Mouse (Mus musculus): ENCODE data around the gene Bcl2l15. TPM values are rescaled to one million over a fixed set of nuclear protein-coding genes. Genes with fewer than 3 reads are reported as not detected.
A peak's percentile ranks its signal among the peaks of the same experiment; 100 is the strongest.
"Not testable (repeated sequence)": the region's sequence is repeated elsewhere in the genome, so short reads cannot be mapped to it uniquely, and the experiment has no call there.

Bcl2l15 gene
- polyA plus RNA-seq (2016; fragmentation: Nextera tagmentation; extraction: Ambion mirVana), result 0.24 and 0.42 TPM in 2 replicates

DNA sequence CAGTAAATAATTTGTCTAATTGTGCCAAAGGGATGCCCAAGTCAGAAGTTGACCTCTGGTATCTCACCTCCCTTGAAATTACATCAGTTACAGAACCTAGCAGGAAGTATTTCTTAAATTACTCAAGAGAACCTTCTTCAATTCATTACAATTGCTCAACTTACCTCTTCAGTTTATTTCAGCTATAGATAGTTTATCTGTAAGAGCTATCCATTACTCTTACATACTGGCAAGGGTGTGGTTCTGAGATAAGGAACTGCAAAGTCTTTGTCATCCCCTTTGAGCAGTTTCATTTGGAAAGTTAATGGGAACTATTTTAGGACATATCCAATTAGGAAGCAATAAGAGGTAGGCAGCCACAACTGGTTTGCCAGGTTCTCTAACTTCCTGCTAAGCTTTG, at the start of gene Bcl2l15:
TSS of gene Bcl2l15 (plus strand) at position 176 of the 400 bp plus-strand sequence.
- H3K9me3 ChIP-seq, result no peaks in the 10 kb centered on the region
- DNase-seq (ENCODE audit: low spot score), result no peak
- no peaks in the 10 kb centered on the region for H3K27me3 ChIP-seq (replicated peaks; ENCODE audit: low read depth, poor library complexity, severe bottlenecking)
- no peaks in the 10 kb centered on the region for H3K4me1 ChIP-seq
- H3K4me3 ChIP-seq, result no peak within 1 kb of the TSS
- H3K36me3 ChIP-seq (replicated peaks), result no peaks in the 10 kb centered on the region
- H3K27ac ChIP-seq (replicated peaks), result no peak within 1 kb of the TSS

DNA sequence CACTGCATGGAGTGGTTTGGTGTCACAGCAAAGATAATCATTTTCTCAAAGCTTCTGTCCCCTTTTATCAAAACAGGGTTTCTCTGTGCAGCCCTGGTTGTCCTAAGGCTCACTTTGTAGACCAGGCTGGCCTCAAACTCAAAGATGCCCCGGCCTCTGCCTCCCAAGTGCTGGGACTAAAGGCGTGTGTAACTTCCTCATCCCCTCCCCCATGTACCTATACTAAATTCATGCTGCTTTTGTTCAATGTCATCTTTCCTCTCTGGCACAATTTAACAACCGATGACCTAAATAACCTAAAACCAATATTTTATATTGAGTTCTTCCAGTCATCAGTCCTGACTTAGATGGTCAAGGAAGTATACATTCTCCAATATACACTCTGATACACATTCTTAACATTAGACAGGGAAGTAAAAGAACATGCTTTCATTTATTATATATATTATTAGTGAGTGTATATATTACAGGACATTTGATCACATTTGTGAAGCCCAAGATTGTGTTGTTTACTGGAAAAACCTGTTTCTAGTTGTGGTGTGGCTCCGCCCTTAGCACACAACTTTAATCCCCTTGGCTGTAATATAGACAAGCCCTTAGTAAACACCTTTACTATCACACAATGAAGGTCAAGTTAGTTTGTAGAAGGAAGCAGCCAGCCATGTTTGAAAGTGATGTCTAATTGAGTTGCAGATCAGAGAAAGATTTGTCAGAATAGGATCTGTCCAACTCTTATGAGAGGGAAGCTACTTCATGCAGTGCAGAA, 49.4 kb upstream of the Bcl2l15 start:
- no peak for DNase-seq (ENCODE audit: low spot score)
- 84% methylated on average over 4 of the region's 4 CpGs for WGBS
- H3K27ac ChIP-seq (replicated peaks), result no peak overlapping the region
- no peak overlapping the region for H3K4me3 ChIP-seq
- H3K36me3 ChIP-seq (replicated peaks), result peaks cover 6% of the 10 kb centered on the region
- H3K27me3 ChIP-seq (replicated peaks; ENCODE audit: low read depth, poor library complexity, severe bottlenecking), result no peaks in the 10 kb centered on the region
- H3K9me3 ChIP-seq, result no peaks in the 10 kb centered on the region
- H3K4me1 ChIP-seq, result peaks cover 4% of the 10 kb centered on the region; the same call in 1 of the 2 replicates

DNA sequence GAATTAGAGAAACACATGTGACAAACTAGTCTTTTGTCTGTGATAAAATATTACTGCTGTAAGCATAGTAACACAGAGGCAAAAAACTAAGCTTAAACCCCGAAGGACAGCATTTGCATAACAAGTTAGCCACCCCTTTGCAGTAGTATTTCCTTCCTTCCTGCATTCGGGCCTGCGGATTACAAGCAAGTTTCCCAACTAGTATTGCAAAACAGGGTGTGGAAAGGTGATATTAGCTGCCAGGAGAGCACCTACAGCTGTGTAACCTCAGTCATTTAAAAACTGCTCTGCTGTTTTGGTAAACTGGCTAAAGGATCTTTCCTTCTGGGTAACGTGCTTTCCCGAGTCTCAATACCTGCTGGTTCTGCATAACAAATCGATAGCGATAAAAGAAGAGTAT, 45.2 kb upstream of the Bcl2l15 start:
- Histone ChIP-seq H3K4me1 (peaks cover 27% of the 10 kb centered on the region), H3K9me3 (no peaks in the 10 kb centered on the region), H3K27me3 (replicated peaks; ENCODE audit: low read depth, poor library complexity, severe bottlenecking) (no peaks in the 10 kb centered on the region), H3K4me3 (no peak overlapping the region), H3K27ac (replicated peaks) (no peak overlapping the region), H3K36me3 (replicated peaks) (no peaks in the 10 kb centered on the region)
- 68% methylated on average over 7 of the region's 7 CpGs for WGBS
- DNase-seq (ENCODE audit: low spot score), result no peak

DNA sequence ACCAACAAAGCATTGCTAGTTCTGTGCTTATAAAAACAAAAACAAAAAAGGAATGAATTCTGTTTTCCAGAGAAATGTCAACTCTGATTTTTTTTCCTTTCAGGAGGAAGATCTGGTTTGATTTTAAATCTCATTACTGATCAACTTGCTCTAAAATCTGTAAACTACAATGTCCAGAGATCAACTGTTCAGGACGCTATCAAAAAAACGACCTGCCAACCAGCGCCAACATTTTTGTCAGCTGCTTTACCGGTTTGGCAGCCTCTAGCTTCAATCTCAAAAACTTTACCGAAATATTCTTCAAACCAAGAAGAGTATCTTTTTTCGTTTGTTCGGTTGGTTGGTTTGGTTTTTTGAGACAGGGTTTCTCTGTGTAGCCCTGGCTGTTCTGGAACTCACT, 43.3 kb upstream of the Bcl2l15 start:
- Histone ChIP-seq H3K36me3 (replicated peaks) (no peaks in the 10 kb centered on the region), H3K9me3 (no peaks in the 10 kb centered on the region), H3K27me3 (replicated peaks; ENCODE audit: low read depth, poor library complexity, severe bottlenecking) (no peaks in the 10 kb centered on the region; the same call in 1 of the 2 replicates), H3K4me3 (peak overlapping the region; percentile 97; the same call in 1 of the 2 replicates), H3K27ac (replicated peaks) (no peak overlapping the region), H3K4me1 (peaks cover 25% of the 10 kb centered on the region)
- no peak for DNase-seq (ENCODE audit: low spot score)
- WGBS, result 85% methylated on average over 7 of the region's 7 CpGs

DNA sequence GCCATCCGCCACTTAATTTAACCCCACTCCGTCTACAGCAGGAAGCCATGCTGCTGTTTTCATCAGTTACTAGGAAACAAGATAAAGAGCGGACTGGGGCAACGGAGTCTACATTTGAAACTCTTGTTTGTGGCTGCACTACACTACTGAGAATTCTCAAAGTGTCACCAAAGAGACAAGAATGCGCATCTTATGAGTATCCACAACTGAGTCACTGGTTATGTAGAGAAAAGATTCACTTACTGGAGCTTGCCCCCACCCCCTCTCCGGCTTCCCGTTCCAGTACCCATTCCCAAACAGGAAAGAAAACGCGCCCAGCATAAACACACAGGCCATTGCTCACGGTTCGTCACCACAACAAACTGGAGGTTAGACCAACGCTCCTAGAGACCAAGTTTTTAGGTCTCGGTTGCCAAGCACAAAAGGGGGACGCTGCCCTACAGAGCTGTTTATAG, 42.5 kb upstream of the Bcl2l15 start:
- Histone ChIP-seq H3K4me1 (peaks cover 23% of the 10 kb centered on the region), H3K9me3 (no peaks in the 10 kb centered on the region), H3K27me3 (replicated peaks; ENCODE audit: low read depth, poor library complexity, severe bottlenecking) (no peaks in the 10 kb centered on the region; the same call in 1 of the 2 replicates), H3K4me3 (peak overlapping the region; percentile 97), H3K27ac (replicated peaks) (peak overlapping the region; percentile 97), H3K36me3 (replicated peaks) (no peaks in the 10 kb centered on the region)
- WGBS, result 3% methylated on average over 14 of the region's 14 CpGs
- DNase-seq (ENCODE audit: low spot score), result peak; percentile 42

DNA sequence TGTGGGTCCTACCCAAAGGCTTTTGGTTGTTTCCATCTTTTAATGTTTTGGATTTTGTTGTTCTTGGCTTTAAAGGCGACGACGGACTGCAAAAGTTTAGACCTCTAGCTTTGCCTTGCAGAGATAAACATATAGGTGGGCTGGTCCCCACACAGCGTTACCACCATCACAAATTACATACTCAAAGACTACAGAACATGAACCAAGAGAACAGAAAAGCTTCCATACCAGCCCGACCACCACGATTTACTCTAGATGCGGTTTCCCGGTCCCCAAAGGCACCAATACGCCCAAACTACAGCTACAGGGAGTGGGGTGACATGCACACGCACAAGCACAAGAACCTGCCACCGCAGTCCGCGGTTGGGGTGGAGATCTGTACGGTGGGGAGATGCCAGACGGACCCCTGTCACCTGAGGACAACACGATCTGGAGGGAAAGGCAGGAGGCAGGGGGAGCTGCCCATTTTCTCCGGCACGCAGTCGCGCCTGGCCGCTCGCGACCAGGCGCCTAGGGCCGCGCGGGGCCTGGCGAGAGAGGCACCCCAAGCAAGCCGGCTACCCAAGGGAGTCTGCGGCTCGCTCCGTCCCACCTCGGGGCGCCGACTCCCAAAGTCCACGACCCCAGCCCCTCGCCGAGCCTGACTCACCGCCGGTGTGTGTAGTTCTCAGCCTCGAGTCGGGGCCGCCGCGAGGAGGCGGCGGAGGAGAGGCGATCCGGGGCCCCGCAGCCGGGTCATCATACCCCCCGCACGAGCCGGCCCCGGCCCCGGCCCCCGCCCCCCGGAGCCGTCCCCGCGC, 41.9 kb upstream of the Bcl2l15 start:
- no peak for DNase-seq (ENCODE audit: low spot score)
- H3K27ac ChIP-seq (replicated peaks), result peak overlapping the region; percentile 97
- WGBS, result under 1% methylated on average over 60 of the region's 61 CpGs
- H3K4me1 ChIP-seq, result peaks cover 23% of the 10 kb centered on the region
- H3K9me3 ChIP-seq, result no peaks in the 10 kb centered on the region
- H3K36me3 ChIP-seq (replicated peaks), result no peaks in the 10 kb centered on the region
- H3K4me3 ChIP-seq, result peak overlapping the region; percentile 97
- no peaks in the 10 kb centered on the region; the same call in 1 of the 2 replicates for H3K27me3 ChIP-seq (replicated peaks; ENCODE audit: low read depth, poor library complexity, severe bottlenecking)

DNA sequence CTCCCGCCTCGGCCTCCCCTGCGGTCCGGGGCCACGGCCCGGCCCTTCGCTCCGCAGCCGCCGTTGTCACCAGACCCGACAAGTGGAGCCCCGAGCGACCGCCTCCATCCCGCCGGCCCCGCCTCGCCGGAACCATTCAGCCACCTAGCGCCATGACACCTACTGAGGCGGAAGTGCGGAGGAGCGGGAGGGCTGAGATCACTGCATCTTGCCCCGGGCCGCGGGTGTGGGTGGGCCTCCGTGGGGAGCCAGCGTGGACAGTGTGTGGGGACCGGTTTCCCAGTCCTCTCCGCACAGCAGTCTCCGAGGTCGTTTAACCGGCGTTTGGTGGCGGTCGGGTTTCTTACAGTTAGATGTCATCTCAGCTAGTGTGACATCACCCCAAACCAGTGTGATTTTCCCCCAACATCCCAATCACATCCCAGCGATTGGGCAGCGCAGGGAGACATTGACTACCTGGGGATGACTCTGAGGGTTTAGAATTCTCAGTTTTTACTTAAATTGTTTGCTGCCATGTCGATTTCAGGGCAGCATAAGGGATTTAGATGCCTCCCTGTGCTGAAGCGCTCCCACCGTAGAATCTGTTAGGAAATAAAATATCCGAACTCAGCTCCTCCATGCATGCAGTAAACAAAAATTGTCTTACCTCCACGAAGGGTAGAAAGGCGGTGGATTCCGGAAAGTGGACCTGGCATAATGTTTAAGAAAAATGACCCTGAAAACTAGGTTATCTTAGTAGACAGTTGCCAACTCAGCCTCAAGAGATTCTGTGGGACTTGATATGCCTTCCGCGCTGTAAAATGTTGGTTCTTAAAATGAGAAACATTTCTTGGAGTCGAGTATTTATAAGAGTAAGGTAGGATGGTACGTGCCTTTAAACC, 40.9 kb upstream of the Bcl2l15 start, which contains the start of gene Hipk1:
TSS of gene Hipk1 (minus strand) at position 334 of the 881 bp plus-strand sequence.
- 10% methylated on average over 49 of the region's 49 CpGs for WGBS
- H3K27ac ChIP-seq (replicated peaks), result peak within 1 kb of the TSS; percentile 97
- H3K27me3 ChIP-seq (replicated peaks; ENCODE audit: low read depth, poor library complexity, severe bottlenecking), result no peaks in the 10 kb centered on the region; the same call in 1 of the 2 replicates

DNA sequence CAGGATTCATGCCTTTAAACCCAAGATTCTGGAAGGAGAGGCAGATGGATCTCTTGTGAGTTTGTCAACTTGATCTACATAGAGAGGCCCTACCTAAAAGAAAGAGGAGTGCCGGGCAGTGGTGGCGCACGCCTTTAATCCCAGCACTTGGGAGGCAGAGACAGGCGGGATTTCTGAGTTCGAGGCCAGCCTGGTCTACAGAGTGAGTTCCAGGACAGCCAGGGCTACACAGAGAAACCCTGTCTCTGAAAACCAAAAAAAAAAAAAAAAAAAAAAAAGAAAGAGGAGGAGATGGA, 40.3 kb upstream of the Bcl2l15 start:
- Histone ChIP-seq H3K4me3 (0 out of 2 replicates have a peak overlapping the region, but pooled peaks have one; percentile 97), H3K4me1 (peaks cover 23% of the 10 kb centered on the region), H3K27ac (replicated peaks) (peak overlapping the region; percentile 97; the same call in 1 of the 2 replicates)
- WGBS, result 79% methylated on average over 5 of the region's 5 CpGs
- H3K9me3 ChIP-seq; H3K36me3 ChIP-seq (replicated peaks); H3K27me3 ChIP-seq (replicated peaks; ENCODE audit: low read depth, poor library complexity, severe bottlenecking); DNase-seq (ENCODE audit: low spot score): not testable (repeated sequence)

More for the DNA sequence above, 40.9 kb upstream of the Bcl2l15 start, which contains the start of gene Hipk1:
- no peaks in the 10 kb centered on the region for H3K36me3 ChIP-seq (replicated peaks)
- peak; percentile 95 for DNase-seq (ENCODE audit: low spot score)
- H3K4me3 ChIP-seq, result peak within 1 kb of the TSS; percentile 97
- H3K4me1 ChIP-seq, result peaks cover 23% of the 10 kb centered on the region
- no peaks in the 10 kb centered on the region for H3K9me3 ChIP-seq

DNA sequence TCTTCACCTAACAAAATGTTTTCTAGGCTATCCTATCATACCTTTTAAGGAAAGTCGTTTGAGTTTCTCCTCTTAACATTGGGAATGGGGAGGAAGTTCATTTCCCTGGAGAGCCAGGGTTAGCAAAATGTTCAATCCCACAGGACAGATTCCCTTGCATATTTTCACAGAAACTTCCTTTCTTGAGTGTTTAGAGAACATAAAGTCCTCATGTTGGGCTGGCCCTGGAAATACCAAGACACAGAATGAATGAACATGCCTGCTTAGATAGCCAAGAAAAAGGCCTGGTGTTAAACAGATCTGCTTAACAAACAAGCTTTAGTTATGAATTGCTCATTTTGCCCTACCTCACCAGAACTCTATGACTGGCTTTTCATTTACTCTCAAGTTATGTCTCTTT, 39.8 kb upstream of the Bcl2l15 start:
- no peaks in the 10 kb centered on the region for H3K9me3 ChIP-seq
- H3K36me3 ChIP-seq (replicated peaks), result no peaks in the 10 kb centered on the region
- no peak overlapping the region for H3K4me3 ChIP-seq
- 77% methylated on average over 1 of the region's 1 CpGs for WGBS
- H3K27me3 ChIP-seq (replicated peaks; ENCODE audit: low read depth, poor library complexity, severe bottlenecking), result no peaks in the 10 kb centered on the region; the same call in 1 of the 2 replicates
- DNase-seq (ENCODE audit: low spot score), result no peak
- peaks cover 23% of the 10 kb centered on the region for H3K4me1 ChIP-seq
- no peak overlapping the region for H3K27ac ChIP-seq (replicated peaks)

DNA sequence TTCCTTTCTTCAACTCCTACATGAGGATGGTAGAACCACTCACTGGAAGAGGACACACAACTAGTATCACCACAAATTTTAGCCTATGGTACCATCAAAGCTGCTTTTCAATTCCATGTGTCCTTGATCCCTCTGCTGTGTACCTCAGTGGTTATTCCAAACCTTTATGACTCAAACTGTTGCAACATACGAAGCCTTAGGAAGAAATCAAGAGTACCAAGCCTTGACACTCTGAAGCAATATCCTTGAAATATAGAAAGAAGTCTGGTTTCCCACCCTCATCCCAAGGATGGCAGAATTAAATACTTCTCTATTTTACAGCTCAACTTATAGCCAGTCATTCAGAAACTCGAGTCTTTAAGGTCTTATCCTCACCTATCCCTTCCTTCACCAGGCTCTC, 36.0 kb upstream of the Bcl2l15 start:
- 75% methylated on average over 2 of the region's 2 CpGs for WGBS
- no peak overlapping the region for H3K27ac ChIP-seq (replicated peaks)
- no peaks in the 10 kb centered on the region for H3K9me3 ChIP-seq
- peaks cover 10% of the 10 kb centered on the region for H3K36me3 ChIP-seq (replicated peaks)
- peaks cover 4% of the 10 kb centered on the region; the same call in 1 of the 2 replicates for H3K4me1 ChIP-seq
- no peak for DNase-seq (ENCODE audit: low spot score)
- H3K27me3 ChIP-seq (replicated peaks; ENCODE audit: low read depth, poor library complexity, severe bottlenecking), result no peaks in the 10 kb centered on the region; the same call in 1 of the 2 replicates
- H3K4me3 ChIP-seq, result no peak overlapping the region

DNA sequence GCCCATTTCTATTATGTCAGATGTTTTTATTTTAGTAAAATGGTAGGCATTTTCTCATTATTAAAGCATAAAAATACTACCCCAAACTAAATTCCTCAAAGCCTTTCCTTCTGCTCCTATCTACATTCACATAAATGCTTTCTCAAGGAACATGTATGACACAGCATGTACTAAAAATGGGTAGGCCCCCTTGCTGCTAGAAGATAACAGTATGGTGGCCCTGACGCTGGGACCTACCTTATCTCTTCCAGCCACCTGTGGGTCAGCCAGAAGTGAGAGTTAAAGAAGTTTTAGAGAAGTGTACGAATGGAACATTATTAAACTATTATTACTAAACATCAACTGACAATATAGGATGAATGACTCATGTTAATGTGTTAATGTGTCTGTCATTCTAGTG, 32.9 kb upstream of the Bcl2l15 start:
- Histone ChIP-seq H3K4me1 (0 out of 2 replicates have a peak, but pooled peaks cover 4% of the 10 kb centered on the region), H3K4me3 (no peak overlapping the region), H3K27me3 (replicated peaks; ENCODE audit: low read depth, poor library complexity, severe bottlenecking) (no peaks in the 10 kb centered on the region), H3K36me3 (replicated peaks) (peaks cover 39% of the 10 kb centered on the region), H3K9me3 (no peaks in the 10 kb centered on the region), H3K27ac (replicated peaks) (no peak overlapping the region)
- no peak for DNase-seq (ENCODE audit: low spot score)
- WGBS, result 78% methylated on average over 2 of the region's 2 CpGs
